Mouse (Mus musculus): ENCODE measurements around the gene Adgre5. TPM values are rescaled to one million over a fixed set of nuclear protein-coding genes. Genes with fewer than 3 reads are reported as not detected.
A peak's percentile ranks its signal among the peaks of the same experiment; 100 is the strongest.

Adgre5 gene
- total RNA-seq (2015): 27.1 and 29.1 TPM in 2 replicates
- 19.8 and 30.2 TPM in 2 replicates for total RNA-seq (2017)

DNA sequence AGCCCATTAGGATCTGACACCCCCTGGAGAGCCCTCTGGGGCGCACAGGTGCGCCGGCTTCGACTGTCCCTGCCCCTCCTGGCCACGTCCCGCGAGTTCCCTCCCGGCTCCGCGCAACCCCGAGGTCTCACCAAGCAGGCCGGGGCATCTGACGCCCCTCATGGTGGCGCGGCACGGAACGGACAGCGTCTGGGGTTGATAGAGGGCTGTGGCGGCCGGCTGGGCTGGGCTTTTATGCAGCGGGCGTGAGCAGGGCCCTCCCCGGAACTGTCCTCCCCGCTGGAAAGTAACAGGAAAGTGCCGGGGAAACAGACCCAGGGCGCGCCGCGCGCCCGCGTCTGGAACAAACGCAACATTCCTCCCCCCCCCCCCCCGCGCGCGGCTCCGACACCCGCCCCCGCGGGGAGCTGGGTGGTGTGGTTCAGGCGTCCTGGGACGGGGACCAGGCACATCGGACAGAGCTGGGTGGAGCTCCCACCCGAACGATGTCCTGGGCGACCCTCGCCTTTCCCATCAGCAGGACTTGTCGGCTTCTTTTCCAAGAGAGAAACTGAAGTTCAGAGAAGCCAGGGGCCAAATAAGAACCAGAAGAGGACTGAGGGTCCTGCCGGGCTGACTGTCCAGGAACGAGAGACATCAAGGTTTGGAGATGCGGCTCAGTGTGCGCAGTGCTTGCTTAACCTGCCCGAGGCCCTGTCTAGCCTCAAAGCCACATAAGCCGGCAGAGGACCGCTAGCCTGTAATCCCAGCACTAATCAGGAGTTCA, at the start of gene Adgre5:
Gene Adgre5 (minus strand): TSS at position 351 of the 766 bp plus-strand sequence.
- ATAC-seq (replicated peaks; ENCODE audit: poor library complexity): peak; percentile 24

DNA sequence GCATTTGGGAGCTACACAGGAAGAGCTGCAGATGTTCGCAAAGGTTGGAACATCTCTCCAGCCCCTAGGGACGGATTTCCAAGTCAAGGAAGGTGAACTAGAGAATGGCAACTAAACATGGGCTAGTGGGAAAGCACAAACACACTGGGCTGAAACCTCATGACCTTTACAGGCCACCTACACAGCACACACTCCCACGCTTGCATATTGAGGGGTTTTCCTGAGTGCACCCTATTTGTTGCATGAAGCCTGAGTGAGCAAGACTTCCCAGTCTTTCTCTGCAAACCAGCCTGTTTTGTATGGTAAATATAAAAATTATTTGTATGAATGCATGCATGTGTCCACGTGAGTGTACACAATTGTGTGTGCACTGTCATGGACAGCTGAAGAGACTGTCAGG, 48.7 kb upstream of the Adgre5 start:
- no peak for ATAC-seq (replicated peaks; ENCODE audit: poor library complexity)

DNA sequence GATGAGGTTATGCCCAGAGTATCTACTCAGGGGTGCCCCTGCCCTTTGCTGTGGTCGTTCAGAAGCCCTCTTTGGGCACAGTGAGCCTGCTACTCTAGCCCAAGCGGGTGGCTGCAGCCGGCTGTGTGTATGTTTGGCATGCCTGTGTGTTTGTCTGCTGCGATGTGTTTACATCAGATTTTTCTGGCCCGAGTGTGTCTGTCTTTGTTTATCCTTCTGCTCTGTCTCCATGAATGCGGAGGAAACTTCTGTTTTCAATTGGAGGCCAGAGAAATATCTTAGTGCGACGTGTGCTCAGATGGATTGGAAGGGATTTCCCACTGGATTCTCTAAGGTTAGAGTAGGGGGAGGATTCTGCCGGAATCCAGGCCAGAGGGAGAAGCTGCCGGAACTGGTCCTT, 43.9 kb upstream of the Adgre5 start:
- ATAC-seq (replicated peaks; ENCODE audit: poor library complexity): no peak

DNA sequence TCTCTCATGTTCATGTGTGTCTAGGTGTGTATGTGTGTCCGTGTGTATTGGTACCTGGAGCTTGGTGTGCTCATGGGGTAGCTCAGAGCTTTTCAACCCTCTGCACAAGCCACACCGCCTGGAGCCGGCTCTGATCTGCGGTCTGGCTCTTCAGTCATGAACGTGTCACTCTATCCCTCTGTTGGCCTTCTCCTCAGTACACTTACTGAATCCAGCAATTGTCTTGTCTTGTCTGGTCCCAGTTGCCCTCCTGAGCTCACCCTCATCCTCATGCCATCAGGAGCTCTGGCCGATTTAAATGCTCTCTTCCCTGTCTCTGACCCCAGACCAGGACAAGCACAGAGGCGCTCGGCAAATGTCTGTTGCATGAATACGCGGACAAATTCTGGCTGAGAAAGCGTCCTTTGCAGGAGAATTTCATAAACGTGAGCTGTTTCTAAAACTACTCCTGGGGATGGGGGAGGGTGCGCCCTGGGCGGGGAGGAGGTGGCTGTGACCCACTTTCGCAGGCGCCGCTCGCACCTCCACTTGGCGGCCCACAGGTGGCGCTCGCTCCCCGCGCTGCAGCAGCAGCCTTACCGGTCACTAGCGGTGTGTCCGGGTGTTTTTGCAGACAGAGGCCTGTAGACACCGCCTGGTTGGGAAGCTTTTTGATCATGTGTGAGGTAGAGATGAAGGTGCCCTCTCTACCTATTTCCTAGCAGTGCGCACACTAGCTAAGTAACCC, 41.9 kb upstream of the Adgre5 start:
- peak; percentile 99 for ATAC-seq (replicated peaks; ENCODE audit: poor library complexity)

DNA sequence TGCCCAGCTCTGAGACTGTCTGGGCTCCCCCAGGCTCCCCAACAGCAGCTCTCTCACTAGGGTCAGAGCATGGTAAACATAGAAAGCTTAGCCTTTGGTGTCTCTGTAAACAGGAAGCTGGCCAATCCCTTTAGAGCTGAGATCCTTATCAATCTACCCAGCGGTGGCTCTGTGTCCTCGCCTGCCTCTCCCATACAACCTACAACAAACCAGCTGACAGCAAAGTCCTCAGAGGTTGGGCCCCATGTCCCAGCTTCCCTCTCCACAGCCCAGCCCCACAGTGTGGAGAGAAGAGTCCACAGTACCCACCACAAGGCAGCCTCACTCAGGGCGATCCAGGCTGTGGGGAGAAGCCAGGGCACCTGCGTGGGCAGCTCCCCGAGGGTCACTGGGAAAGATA, 38.5 kb upstream of the Adgre5 start:
- no peak for ATAC-seq (replicated peaks; ENCODE audit: poor library complexity)

DNA sequence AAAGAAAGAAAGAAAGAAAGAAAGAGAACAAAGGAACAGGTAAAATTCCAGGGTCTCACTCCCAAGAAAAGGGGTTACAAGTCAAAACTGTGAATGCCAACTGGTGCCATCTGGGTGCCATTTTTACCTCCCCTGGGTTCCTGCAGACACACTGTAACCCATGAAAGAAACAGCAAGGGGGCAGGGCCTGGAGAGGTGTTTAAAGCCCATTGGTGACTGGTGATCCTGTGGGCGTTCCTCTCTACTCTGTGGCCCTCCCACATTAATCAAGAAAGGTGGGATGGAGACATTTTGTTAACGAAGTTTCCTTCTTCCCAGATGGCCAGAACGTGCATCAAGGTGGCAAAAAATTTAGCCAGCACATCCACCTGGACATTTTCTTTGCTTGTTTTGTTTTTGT, 36.9 kb upstream of the Adgre5 start:
- 0 out of 2 replicates have a peak, but pooled peaks have one; percentile 35 for ATAC-seq (replicated peaks; ENCODE audit: poor library complexity)

DNA sequence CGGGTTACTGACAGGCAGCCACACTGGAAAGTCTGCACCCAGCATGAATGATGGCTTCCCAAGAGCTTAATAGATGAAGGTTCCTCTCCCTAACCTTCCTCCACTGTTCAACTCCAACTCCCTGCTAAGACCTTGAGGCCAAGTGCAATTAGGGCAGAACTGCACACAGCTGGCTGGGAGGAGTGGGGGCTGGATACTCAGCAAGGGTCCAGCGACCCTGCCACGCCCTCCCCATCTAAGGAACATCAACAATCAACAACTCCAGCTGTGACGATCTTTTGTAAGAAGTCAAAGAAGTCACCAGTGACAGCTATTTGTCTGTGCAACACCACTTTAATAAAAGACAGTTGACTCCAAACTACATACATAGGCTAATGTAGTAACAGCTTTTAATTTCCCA, 35.5 kb upstream of the Adgre5 start:
- no peak for ATAC-seq (replicated peaks; ENCODE audit: poor library complexity)

DNA sequence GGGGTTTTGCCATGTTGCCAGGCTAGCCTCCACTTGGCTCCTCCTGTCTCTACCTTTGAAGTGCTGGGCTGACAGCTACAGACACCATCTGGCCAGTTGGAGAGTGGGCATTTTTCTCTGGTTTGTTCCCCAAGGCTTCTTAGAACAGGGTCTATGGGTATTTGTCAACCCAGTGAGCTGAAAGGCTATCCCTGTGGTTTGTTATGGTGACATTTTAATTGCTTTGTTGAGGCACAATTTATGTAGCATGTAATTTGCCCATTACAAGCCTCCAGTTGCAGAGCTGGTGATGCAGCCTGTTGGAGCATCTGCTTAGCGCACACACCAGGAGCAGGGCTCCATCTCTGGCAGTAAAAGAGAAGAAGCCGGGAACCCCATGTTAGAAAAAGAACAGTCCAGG, 33.1 kb upstream of the Adgre5 start:
- no peak for ATAC-seq (replicated peaks; ENCODE audit: poor library complexity)

DNA sequence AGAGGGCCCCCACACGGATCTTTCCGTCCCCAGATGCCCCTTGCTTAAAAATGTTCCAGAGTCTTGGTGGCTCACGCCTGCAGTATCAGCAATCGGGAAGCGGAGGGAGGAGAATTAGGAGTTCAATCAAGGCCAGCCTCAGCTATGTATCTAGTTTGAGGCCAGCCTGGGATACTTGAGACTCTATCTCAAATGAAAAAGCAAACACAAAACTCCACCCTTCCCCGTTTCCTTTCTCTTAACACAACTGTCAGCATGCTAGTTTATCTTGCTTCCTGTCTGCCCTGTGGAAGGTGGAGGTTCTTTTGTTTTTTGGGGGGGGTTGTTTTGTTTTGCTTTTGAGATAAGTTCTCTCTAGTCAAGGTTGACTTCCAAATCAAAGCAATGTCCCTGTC, 32.3 kb upstream of the Adgre5 start:
- ATAC-seq (replicated peaks; ENCODE audit: poor library complexity): peak; percentile 32

DNA sequence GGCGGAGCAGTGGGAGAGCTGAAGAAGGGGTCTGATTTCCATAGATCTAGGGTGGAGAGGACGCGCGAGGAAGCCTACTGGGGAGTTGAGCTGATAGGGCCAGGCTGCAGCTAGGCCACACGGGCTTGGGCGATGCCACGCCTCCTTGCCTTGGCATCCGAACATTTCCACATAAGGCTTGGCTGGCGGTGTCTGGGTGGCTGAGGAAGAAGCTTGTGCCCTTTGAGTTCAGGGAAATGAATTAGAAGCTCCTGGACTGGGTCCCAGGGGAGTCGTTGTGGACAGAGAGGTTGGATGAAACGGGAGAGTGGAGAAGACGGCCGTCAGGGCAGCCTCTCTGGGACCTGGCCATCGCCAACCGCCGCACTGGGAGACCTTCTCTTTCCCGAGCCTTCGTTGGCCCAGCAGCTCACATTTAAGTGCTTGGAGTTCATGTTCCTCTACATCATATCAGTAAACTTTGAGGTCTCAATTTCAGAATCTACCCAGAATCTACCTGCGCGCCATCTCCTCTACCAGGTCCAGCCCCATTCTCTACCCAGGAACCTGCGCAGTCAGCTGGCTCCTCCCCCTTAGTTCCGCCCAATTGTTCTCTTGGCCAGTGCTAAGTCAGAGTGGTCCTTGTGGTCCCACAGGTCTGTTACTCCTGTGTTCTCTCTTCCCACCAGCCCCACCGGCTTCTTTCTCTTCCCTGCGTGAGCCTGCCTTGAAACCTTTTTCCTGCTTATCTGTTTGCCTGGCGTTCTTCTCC, 31.8 kb upstream of the Adgre5 start:
- ATAC-seq (replicated peaks; ENCODE audit: poor library complexity): peak; percentile 59

DNA sequence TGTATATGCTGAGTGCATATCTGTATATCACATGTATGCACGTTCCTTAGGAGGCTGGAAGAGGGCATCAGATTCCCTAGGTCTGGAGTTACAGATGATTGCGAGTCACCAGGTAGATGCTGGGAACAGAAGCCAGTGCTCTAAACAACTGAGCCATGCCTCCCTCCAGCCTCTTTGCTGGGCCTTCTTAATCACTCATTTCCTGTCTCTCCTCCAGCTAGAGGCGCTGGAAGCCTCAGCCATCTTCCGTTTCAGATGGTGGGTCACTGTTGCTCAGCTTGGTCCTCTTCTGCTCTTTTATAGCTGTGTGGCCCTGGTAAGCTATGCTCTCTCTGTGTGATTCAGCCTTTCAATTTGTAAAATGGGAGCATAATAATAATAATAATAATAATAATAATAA, 30.7 kb upstream of the Adgre5 start:
- ATAC-seq (replicated peaks; ENCODE audit: poor library complexity): no peak

DNA sequence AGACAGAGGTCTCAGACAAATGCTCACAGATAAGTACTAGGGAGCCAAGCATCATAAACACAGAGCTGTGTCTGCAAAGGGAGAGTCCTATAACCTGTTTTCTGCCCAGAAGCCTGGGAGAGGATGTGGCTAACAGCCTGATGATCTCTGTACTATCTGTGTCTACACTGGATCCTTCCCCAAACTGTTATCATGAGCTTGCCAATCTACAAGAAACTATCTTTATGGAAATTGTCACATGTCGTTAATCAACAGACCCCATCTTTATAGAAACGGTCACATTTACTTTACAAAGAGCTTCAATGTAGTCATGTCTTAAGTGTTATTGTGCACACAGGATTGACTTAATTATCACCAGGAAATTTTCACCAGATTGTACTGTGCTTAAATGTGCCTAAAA, 29.5 kb upstream of the Adgre5 start:
- no peak for ATAC-seq (replicated peaks; ENCODE audit: poor library complexity)

DNA sequence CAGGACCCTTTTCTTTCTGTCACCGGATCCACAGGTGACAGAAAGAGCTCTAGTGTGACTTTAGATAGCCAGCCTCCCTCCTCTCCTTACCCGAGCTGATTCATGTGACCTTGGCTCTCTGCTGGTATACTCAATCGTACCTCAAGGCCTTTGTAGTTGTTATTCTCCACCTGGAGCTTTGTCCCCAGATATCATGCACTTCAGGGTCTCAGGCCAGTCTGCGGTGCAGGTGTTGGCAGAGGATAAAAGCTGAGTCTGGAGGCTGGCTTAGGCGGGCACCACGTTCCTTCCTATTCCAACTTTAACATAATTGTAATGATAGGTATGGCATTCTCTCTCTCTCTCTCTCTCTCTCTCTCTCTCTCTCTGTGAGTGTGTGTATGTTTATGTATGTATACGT, 28.6 kb upstream of the Adgre5 start:
- no peak for ATAC-seq (replicated peaks; ENCODE audit: poor library complexity)

DNA sequence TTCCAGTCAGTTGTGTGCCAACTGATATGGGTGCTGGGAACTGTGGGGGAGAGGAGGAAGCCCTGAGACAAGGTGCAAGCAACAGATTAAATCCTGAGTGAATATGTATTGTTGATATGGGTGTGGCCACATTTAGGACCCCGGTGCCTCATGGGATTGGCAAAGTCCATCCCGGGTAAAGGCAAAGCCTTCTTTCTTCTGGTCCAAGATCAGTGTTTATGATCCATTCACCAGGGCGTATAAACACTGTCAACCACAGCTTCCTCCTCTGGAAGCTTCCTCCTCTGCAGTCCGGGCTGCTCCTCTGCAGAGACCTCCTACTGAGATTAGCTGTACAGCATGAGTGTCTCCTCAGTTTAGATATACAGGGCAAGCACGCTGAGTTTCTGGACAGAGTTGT, 27.4 kb upstream of the Adgre5 start:
- peak; percentile 74 for ATAC-seq (replicated peaks; ENCODE audit: poor library complexity)

DNA sequence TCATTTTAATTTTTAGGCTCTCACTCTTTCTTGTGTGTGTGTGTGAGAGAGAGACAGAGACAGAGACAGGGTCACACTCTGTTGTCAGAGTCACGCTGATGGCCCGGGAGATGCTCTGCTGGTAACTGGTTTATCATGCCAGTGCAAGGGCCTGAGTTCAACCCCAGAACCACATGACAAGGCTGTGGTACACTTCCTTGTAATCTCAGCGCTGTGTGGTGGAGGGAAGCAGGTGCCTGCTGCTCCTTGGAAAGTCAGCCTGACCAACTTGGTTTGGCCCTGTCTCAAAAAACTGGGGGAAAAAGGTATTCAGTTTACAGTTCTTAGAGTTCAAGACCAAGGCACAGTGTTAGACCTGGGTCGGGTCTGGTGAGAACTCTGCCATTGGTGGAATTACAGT, 26.3 kb upstream of the Adgre5 start:
- peak; percentile 50 for ATAC-seq (replicated peaks; ENCODE audit: poor library complexity)

DNA sequence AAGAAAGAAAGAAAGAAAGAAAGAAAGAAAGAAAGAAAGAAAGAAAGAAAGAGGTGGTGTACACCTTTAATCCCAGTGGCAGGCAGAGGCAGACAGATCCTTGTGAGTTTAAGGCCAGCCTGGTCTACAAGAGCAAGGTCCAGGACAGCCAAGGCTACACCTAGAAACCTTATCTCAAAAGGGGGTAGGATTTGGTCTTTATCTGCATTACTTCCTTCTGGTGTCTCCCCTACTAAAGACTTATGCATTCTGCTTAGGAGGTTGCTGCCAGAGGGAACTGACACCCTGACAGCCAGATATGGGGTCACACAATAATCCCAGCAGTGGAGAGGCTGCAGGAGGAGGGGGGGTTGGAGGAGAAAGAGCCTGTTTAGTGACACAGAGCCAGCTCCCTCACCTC, 24.5 kb upstream of the Adgre5 start:
- ATAC-seq (replicated peaks; ENCODE audit: poor library complexity): no peak

DNA sequence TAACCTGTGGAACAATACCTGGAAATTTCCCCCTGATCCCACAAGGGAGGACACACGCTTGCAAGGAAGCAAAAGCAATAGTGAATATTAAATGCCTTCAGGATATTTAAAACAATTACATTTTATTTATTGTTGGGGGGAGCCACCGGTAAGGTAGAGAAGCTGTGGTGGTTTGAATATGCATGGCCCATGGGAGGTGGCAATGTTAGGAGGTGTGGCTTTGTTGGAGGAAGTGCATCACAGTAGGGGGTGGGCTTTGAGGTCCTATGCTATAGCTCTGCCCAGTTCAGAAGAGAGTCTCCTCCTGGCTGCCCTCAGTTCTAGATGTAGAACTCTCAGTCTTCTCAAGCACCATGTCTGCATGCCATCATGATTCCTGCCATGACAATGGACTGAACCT, 23.6 kb upstream of the Adgre5 start:
- ATAC-seq (replicated peaks; ENCODE audit: poor library complexity): no peak

DNA sequence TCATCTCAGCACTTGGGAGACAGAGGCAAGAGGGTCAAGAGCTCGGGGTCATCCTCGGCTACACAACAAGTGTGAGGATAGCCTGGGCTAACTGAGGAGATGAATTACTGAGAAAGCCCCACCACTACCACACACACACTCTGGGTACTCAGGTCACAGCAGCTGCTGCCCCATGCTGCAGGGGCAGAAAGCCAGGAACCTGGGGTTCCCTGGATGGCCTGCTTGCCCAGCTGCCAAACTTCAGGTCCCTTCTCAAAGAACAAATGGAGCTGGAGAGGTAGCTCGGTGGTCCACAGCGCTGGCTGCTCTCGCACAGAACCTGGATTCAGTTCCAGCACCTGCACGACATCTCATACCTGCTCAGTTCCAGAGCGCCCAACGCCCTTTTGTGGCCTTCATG, 23.0 kb upstream of the Adgre5 start:
- ATAC-seq (replicated peaks; ENCODE audit: poor library complexity): no peak

DNA sequence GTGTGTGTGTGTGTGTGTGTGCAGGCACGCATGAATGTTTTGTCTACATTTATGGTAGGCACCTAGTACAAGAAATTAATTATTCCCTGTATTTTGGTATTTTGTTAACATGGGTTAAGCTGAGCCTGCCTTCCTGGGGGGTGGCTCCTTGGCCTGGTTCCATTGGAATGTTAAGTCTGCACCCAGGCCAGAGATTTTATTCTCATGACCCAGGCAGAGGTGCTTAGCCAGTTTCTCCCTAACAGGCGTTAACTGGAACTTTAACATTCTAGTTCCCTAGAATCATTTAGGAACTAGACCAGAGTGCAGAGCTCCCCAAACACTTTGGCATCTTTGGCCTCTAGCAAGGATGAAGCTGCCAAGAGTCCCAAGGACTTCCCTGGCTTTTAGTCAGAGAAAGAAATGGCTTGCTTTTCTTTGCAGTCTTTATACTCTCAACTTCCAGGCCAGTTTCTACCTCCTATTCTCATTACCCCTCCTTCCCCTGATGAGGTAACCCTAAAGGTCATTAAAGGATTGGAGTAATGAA, 18.2 kb upstream of the Adgre5 start:
- ATAC-seq (replicated peaks; ENCODE audit: poor library complexity): no peak

DNA sequence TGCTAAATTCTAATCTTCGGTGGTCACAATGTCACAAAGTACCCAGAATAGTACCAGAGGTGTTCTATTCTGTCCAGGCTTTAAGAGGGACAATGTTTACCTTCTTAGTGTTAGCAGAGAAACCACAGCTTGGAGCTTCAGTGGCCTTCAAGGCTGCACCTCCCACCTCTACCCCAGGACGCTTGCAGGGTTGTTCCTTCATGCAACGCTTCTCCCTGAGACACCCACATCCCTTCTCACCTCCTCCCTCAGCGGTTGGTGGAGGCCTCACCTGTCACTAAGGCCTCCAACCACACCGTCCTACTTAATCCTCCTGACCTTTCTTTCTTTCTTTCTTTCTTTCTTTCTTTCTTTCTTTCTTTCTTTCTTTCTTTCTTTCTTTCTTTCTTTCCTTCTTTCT, 17.2 kb upstream of the Adgre5 start:
- no peak for ATAC-seq (replicated peaks; ENCODE audit: poor library complexity)

DNA sequence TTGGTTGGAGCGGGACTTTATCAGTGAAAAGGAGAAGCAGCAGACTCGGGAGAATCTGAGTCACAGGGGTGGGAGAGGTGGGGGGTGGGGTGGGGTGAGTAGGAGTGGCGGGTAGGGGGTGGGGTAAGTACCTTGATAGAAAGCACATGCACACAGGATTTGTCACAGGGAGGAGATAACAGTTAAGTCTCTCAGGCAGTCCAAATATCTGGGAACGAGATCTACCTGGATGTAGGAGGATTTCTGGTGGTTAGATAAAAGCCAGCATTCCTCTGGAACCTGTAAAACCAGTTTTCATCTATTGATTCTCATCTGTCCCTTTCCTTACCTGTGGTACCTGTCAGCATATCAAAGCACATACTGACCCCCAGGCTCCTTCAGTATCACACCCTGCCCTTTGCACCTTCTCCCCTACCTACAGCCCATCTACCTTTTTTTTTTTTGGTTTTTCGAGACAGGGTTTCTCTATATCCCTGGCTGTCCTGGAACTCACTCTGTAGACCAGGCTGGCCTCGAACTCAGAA, 16.0 kb upstream of the Adgre5 start:
- ATAC-seq (replicated peaks; ENCODE audit: poor library complexity): no peak
